In genomic region chr10:80292251-80293146, GRCm38 (mm10) we compare ENCODE assay signal across 8 mouse cellular contexts. TPM values are rescaled to one million over a fixed set of nuclear protein-coding genes. Genes with fewer than 3 reads are reported as not detected.
DNase-seq lines count a peak whose midpoint lies in the region; ATAC-seq and TF ChIP-seq lines count a peak whose summit lies in the region.

Gene Rps15 (plus strand): TSS chr10:80292453.

- H3K36me3 ChIP-seq in E14TG2a.4 (ENCODE audit: insufficient read depth, low read length), result peaks cover 43% of the 10 kb centered on the region
- H3K36me3 ChIP-seq in forebrain, embryonic 12.5 days (replicated peaks), result peaks cover 37% of the 10 kb centered on the region
- H3K36me3 ChIP-seq in heart, postnatal 0 days (replicated peaks; ENCODE audit: control insufficient read depth, insufficient read depth, low read length), result peaks cover 22% of the 10 kb centered on the region
- H3K36me3 ChIP-seq in liver, embryonic 16.5 days (ENCODE audit: control insufficient read depth, insufficient read depth), result peaks cover 19% of the 10 kb centered on the region
- peaks cover 39% of the 10 kb centered on the region for H3K36me3 ChIP-seq in neural tube, embryonic 13.5 days
- H3K36me3 ChIP-seq in testis, adult 2 months (ENCODE audit: control insufficient read depth, insufficient read depth, low read length), result peaks cover 1% of the 10 kb centered on the region; the same call in 1 of the 2 replicates

- peak; percentile 98 for TF ChIP-seq POLR2A in testis, adult 2 months (IDR thresholded peaks at IDR 0.05; ENCODE audit: control insufficient read depth, low read depth, low read length)

- peaks cover 75% of the 10 kb centered on the region for H3K4me1 ChIP-seq in E14TG2a.4 (replicated peaks; ENCODE audit: low read depth, low read length)
- peaks cover 48% of the 10 kb centered on the region for H3K4me1 ChIP-seq in forebrain, embryonic 12.5 days
- H3K4me1 ChIP-seq in heart, postnatal 0 days (ENCODE audit: control insufficient read depth, insufficient read depth), result 0 out of 2 replicates have a peak, but pooled peaks cover 4% of the 10 kb centered on the region
- peaks cover 33% of the 10 kb centered on the region for H3K4me1 ChIP-seq in liver, embryonic 16.5 days (ENCODE audit: control insufficient read depth, low read depth, low read length)
- peaks cover 54% of the 10 kb centered on the region for H3K4me1 ChIP-seq in neural tube, embryonic 13.5 days (replicated peaks)
- peaks cover 14% of the 10 kb centered on the region for H3K4me1 ChIP-seq in testis, adult 2 months (ENCODE audit: control insufficient read depth, insufficient read depth, low read length)

- H3K9ac ChIP-seq in forebrain, embryonic 12.5 days, result peak within 1 kb of the TSS; percentile 99
- H3K9ac ChIP-seq in heart, postnatal 0 days (replicated peaks; ENCODE audit: low read depth, low read length), result peak within 1 kb of the TSS; percentile 94
- H3K9ac ChIP-seq in liver, embryonic 16.5 days (ENCODE audit: low read depth, low read length), result peak within 1 kb of the TSS; percentile 87
- H3K9ac ChIP-seq in neural tube, embryonic 13.5 days, result peak within 1 kb of the TSS; percentile 100

- ATAC-seq in forebrain, embryonic 12.5 days (ENCODE audit: low FRiP score), result peak; percentile 83
- peak; percentile 92 for ATAC-seq in heart, postnatal 0 days (ENCODE audit: insufficient read depth, low read depth)
- ATAC-seq in liver, embryonic 16.5 days (ENCODE audit: low read depth), result peak; percentile 90
- ATAC-seq in neural tube, embryonic 13.5 days (ENCODE audit: low read depth), result peak; percentile 69

- H3K4me3 ChIP-seq in E14TG2a.4 (replicated peaks; ENCODE audit: low read length), result peak within 1 kb of the TSS; percentile 99
- H3K4me3 ChIP-seq in forebrain, embryonic 12.5 days (replicated peaks), result peak within 1 kb of the TSS; percentile 69
- peak within 1 kb of the TSS; percentile 80 for H3K4me3 ChIP-seq in heart, postnatal 0 days (ENCODE audit: low read depth, low read length)
- peak within 1 kb of the TSS; percentile 82 for H3K4me3 ChIP-seq in liver, embryonic 16.5 days (ENCODE audit: low read depth, low read length)
- peak within 1 kb of the TSS; percentile 97 for H3K4me3 ChIP-seq in neural tube, embryonic 13.5 days
- H3K4me3 ChIP-seq in testis, adult 2 months (ENCODE audit: control insufficient read depth, low read depth, low read length), result peak within 1 kb of the TSS; percentile 98

- H3K4me2 ChIP-seq in forebrain, embryonic 12.5 days, result peak within 1 kb of the TSS; percentile 96
- peak within 1 kb of the TSS; percentile 71 for H3K4me2 ChIP-seq in heart, postnatal 0 days (ENCODE audit: low read depth, low read length)
- peak within 1 kb of the TSS; percentile 81 for H3K4me2 ChIP-seq in liver, embryonic 16.5 days (ENCODE audit: low read depth, low read length)
- peak within 1 kb of the TSS; percentile 100 for H3K4me2 ChIP-seq in neural tube, embryonic 13.5 days

- peak within 1 kb of the TSS; percentile 95 for H3K27ac ChIP-seq in forebrain, embryonic 12.5 days
- peak within 1 kb of the TSS; percentile 88 for H3K27ac ChIP-seq in heart, postnatal 0 days (ENCODE audit: low read depth)
- H3K27ac ChIP-seq in liver, embryonic 16.5 days (ENCODE audit: low read length), result peak within 1 kb of the TSS; percentile 76
- peak within 1 kb of the TSS; percentile 91 for H3K27ac ChIP-seq in neural tube, embryonic 13.5 days (replicated peaks)
- peak within 1 kb of the TSS; percentile 98 for H3K27ac ChIP-seq in testis, adult 2 months (ENCODE audit: control insufficient read depth, insufficient read depth, low read depth, low read length)

- peaks cover 7% of the 10 kb centered on the region for H3K27me3 ChIP-seq in E14TG2a.4 (ENCODE audit: insufficient read depth, low read length)
- H3K27me3 ChIP-seq in forebrain, embryonic 12.5 days, result no peaks in the 10 kb centered on the region
- 0 out of 2 replicates have a peak, but pooled peaks cover 2% of the 10 kb centered on the region for H3K27me3 ChIP-seq in heart, postnatal 0 days (ENCODE audit: control insufficient read depth, insufficient read depth, low read length)
- peaks cover 13% of the 10 kb centered on the region for H3K27me3 ChIP-seq in liver, embryonic 16.5 days (ENCODE audit: control insufficient read depth, insufficient read depth, low read depth, low read length)
- H3K27me3 ChIP-seq in neural tube, embryonic 13.5 days, result no peaks in the 10 kb centered on the region
- H3K27me3 ChIP-seq in testis, adult 2 months (ENCODE audit: control insufficient read depth, insufficient read depth, low read length), result no peaks in the 10 kb centered on the region

- 0 out of 2 replicates have a peak, but pooled peaks have one; percentile 43 for TF ChIP-seq EP300 in heart, postnatal 0 days (IDR thresholded peaks at IDR 0.05; ENCODE audit: low read depth)

- peak; percentile 93 for DNase-seq in c-Kit-positive CD71-positive TER-119-positive erythroid progenitor cells, embryonic 14.5 days (ENCODE audit: low spot score)
- DNase-seq in heart, postnatal 0 days (ENCODE audit: low spot score), result peak; percentile 97
- peak; percentile 97 to 98 for DNase-seq in kidney, postnatal 4 days

- no peaks in the 10 kb centered on the region for H3K9me3 ChIP-seq in E14TG2a.4 (ENCODE audit: low read length)
- no peaks in the 10 kb centered on the region for H3K9me3 ChIP-seq in forebrain, embryonic 12.5 days
- no peaks in the 10 kb centered on the region for H3K9me3 ChIP-seq in heart, postnatal 0 days (replicated peaks; ENCODE audit: control insufficient read depth, low read length)
- H3K9me3 ChIP-seq in liver, embryonic 16.5 days (replicated peaks; ENCODE audit: control insufficient read depth, low read length), result no peaks in the 10 kb centered on the region
- H3K9me3 ChIP-seq in neural tube, embryonic 13.5 days, result no peaks in the 10 kb centered on the region

- no peak for TF ChIP-seq CTCF in E14TG2a.4 (conservative IDR thresholded peaks at IDR 0.05; ENCODE audit: low read length)
- peak; percentile 66 for TF ChIP-seq CTCF in heart, postnatal 0 days (IDR thresholded peaks at IDR 0.05; ENCODE audit: low read depth)
- TF ChIP-seq CTCF in testis, adult 2 months (IDR thresholded peaks at IDR 0.05; ENCODE audit: control insufficient read depth, insufficient read depth, insufficient replicate concordance, low read depth, low read length), result peak; percentile 46; the same call in 1 of the 2 replicates

- under 1% methylated on average over 72 of the region's 72 CpGs for WGBS in forebrain, embryonic 12.5 days
- WGBS in heart, postnatal 0 days, result under 1% methylated on average over 72 of the region's 72 CpGs
- under 1% methylated on average over 72 of the region's 72 CpGs for WGBS in liver, embryonic 16.5 days (ENCODE audit: insufficient replicate concordance)
- WGBS in neural tube, embryonic 13.5 days, result under 1% methylated on average over 72 of the region's 72 CpGs

RNA-seq across cellular contexts. Expression of gene Rps15, which starts in this region (rescaled TPM):
- 708 and 760 TPM in 2 replicates for polyA plus RNA-seq in forebrain, embryonic 12.5 days (2016; fragmentation: Nextera tagmentation; extraction: Ambion mirVana)
- 1,030 and 1,317 TPM in 2 replicates for total RNA-seq in heart, postnatal 0 days (2014; rRNA removed; ENCODE audit: low replicate concordance)
- 499 and 510 TPM in 2 replicates for polyA plus RNA-seq in heart, postnatal 0 days (2015; fragmentation: Nextera tagmentation; extraction: Ambion mirVana)
- 460 and 501 TPM in 2 replicates for polyA plus RNA-seq in liver, embryonic 16.5 days (2015; fragmentation: Nextera tagmentation; extraction: Ambion mirVana)
- polyA plus RNA-seq in neural tube, embryonic 13.5 days (2015; fragmentation: Nextera tagmentation; extraction: Ambion mirVana), result 573 and 601 TPM in 2 replicates
- polyA plus RNA-seq in testis, adult 2 months (2012; rRNA removed), result 672 and 893 TPM in 2 replicates

Comparison
In these comparisons a context has a peak if more than half of its experiments do, and no peak if none do; other contexts are left out.
1. Peak in every context shown above with its lines: DNase-seq, ATAC-seq, H3K4me3 ChIP-seq and H3K27ac ChIP-seq.